Mouse (Mus musculus) retina, postnatal 1 day (tissue): ENCODE results near the gene Pcnp.
"Not testable (repeated sequence)": the region's sequence is repeated elsewhere in the genome, so short reads cannot be mapped to it uniquely, and the experiment has no call there.

Experiments
- DNase-seq: peaks from one replicate; pipeline ENCODE4 v3.0.0-alpha.2; 2012

Gene Pcnp

DNA sequence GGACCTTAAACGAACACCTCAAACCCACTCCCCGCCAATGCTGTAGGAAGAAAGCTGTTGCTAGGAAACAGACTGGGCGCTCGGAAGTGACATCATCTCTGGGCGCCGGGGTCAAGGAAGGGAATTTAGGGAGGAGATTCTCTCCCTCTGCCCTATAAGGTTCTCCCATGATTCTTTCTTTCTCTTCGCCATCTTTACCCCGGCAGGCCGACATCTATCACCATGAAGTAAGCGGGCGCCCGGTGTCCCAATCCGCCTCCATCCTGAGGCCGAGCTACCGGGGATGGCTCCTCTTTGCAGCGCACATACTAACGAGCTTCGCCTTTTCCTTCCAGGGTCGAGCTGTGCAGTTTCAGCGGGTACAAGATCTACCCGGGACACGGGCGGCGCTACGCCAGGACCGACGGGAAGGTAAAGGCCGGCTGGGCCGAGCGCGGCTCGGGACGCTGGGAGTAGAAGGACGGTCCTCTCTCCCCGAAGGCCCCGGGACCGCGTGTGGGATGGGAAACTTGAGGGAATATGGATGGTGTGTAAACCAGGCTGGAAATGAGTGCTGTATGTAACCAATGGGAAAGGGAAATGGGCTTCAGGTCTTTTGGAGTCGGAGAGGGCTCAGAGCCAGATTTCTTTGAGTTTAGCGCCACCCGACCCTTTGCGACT, 63.2 kb downstream of the Pcnp start, which contains the start of gene Rpl24:
Gene Rpl24 (plus strand): TSS at position 64 of the 660 bp plus-strand sequence.
- DNase-seq = peak; percentile 98

DNA sequence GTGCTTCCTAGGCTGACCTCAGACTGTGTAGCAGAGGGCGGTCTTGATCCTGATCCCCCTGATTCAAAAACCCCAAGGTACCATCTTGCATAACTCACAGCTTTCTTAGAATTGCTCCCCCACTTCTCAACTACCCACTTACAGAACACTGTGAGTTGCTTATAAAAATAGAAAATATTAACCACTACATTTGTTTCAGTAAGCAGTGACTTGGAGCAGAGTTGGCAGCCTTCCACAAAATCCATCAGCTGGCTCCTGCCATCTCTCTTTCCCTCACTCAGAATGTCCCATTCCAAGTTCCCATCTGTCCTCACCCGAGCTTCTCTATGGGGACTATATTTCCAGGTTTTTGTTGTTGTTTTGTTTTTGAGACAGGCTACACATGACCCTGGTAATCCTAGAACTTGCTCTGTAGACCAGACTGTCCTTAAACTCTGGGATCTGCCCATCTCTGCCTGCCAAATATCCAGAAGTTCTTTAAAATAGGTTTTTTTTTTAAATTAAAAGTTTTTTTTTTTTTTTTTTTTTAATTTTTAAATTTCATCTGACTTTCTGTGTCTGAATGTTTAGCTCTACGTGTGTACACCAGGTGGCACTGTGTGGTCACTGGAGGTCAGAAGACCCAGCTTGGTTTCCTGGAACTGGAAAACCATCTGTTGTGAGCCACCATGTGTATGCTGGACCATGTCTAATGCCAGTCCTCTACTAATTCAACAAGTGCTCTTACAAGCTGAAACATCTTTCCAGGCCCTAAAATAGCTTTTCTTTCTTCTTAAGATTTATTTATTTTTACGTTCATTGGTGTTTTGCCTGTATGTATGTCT, 65.2 kb downstream of the Pcnp start:
- peak; percentile 55 for DNase-seq

DNA sequence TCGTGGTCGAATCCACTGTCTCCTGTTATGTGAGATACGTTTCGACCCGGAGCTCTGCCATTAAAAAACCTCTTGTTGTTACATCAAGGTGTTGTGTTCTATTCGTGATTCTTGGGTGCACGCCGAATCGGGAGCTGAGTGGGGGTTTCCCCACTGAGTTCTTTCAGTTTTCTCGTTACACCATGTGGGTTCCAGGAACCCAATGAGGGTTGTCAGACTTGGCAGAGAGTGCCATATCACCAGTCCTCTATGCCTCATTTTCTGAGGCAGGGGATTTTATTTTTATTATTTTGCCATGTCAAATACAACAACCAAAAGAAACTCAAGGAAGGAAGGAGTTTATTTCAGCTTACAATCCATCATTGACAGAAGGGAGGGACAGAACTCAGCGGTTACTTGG, 66.5 kb downstream of the Pcnp start:
- DNase-seq = not testable (repeated sequence)
